Mouse (Mus musculus) CH12.LX (cell line): ENCODE data around the gene Csrp1.

Source experiments
- CHD2 ChIP-seq: IDR thresholded peaks from 2 replicates; pipeline ENCODE4 v1.6.1; 2011; ENCODE audit warnings: low read length, improper control_type of control experiment
- CTCF ChIP-seq, 2 experiments: IDR thresholded peaks in 1 of 2; conservative IDR thresholded peaks in 1 of 2; 2 replicates each; pipeline ENCODE4 v1.5.1; 2011 to 2012; ENCODE audit warnings: low read depth in 2 of 2, low read length in 2 of 2, improper control_type of control experiment in 1 of 2, inconsistent platforms in 1 of 2, mild to moderate bottlenecking in 1 of 2, moderate library complexity in 1 of 2
- MEF2A ChIP-seq: IDR thresholded peaks from 2 replicates; pipeline ENCODE4 v1.6.1; 2014; ENCODE audit warnings: low read depth, mild to moderate bottlenecking, inconsistent platforms, low read length, improper control_type of control experiment, borderline replicate concordance
- POLR2A ChIP-seq: IDR thresholded peaks from 2 replicates; pipeline ENCODE4 v1.6.1; 2011; ENCODE audit warnings: low read depth, mild to moderate bottlenecking, improper control_type of control experiment, low read length
- POLR2AphosphoS2 ChIP-seq: IDR thresholded peaks from 2 replicates; pipeline ENCODE4 v1.6.1; 2011; ENCODE audit warnings: low read depth, low read length, improper control_type of control experiment
- USF1 ChIP-seq: IDR thresholded peaks from 2 replicates; pipeline ENCODE4 v1.6.1; 2014; ENCODE audit warnings: low read depth, mild to moderate bottlenecking, inconsistent platforms, low read length, improper control_type of control experiment
- ZC3H11A ChIP-seq: IDR thresholded peaks from 2 replicates; pipeline ENCODE4 v1.6.1; 2012; ENCODE audit warnings: low read depth, mild to moderate bottlenecking, inconsistent platforms, low read length, improper control_type of control experiment
- ZKSCAN1 ChIP-seq: IDR thresholded peaks from 2 replicates; pipeline ENCODE4 v1.6.1; 2012; ENCODE audit warnings: low read depth, inconsistent platforms, low read length, improper control_type of control experiment, borderline replicate concordance

DNA sequence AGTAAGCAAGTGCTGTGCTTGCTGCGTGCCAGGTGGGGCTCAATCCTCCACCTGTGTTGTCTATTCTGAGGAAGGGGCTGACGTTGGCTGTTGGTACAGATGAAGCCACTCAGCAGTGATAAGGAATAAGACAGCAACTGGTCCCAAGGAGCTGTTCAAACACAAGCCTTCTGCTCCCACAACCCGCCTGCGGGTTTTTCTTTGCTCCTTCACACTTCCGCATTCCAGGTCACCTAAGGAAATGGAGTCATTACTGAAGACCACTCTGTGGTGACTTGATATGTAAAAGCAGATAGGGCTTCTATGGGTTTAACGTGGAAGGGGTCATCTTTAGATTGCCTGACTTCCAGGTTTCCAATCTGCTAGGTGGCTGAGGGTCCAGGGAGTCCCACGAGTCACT is 11.5 kb downstream of the Csrp1 start:
- TF ChIP-seq POLR2A (no peak), ZKSCAN1 (no peak), ZC3H11A (no peak), CTCF (conservative IDR thresholded peaks at IDR 0.05 in 1 of 2, IDR thresholded peaks at IDR 0.05 in 1 of 2; ENCODE audit: low read depth in 2 of 2, low read length in 2 of 2) (no peak), MEF2A (no peak), CHD2 (no peak), POLR2AphosphoS2 (no peak), USF1 (no peak)
